Mouse (Mus musculus): Measurements from ENCODE around the gene Copz1.
"Not testable (repeated sequence)": the region's sequence is repeated elsewhere in the genome, so short reads cannot be mapped to it uniquely, and the experiment has no call there.

Gene Copz1

GRCm38 (mm10) chr15:103251595-103251994, 20.9 kb upstream of the Copz1 start:
- DNase-seq (ENCODE audit: inconsistent age in 2 of 2, low spot score in 1 of 2): no peak

- no peak for DNase-seq (ENCODE audit: inconsistent age in 2 of 2, low spot score in 1 of 2)
Measured at GRCm38 (mm10) chr15:103252660-103253059, 19.9 kb upstream of the Copz1 start.

- DNase-seq (ENCODE audit: inconsistent age in 2 of 2, low spot score in 1 of 2): no peak
Measured at GRCm38 (mm10) chr15:103253352-103253751, 19.2 kb upstream of the Copz1 start.

- peak; percentile 53 to 66 for DNase-seq (ENCODE audit: inconsistent age in 2 of 2, low spot score in 1 of 2)
Measured at GRCm38 (mm10) chr15:103255169-103255568, 17.3 kb upstream of the Copz1 start.

GRCm38 (mm10) chr15:103256210-103256986, 16.1 kb upstream of the Copz1 start:
- no peak for DNase-seq (ENCODE audit: inconsistent age in 2 of 2, low spot score in 1 of 2)

GRCm38 (mm10) chr15:103257790-103258728, 14.5 kb upstream of the Copz1 start, which contains the start of gene Nfe2:
Nfe2 (minus strand) TSS chr15:103258403.
- DNase-seq (ENCODE audit: inconsistent age in 2 of 2, low spot score in 1 of 2): peak; percentile 80 to 92

DNA sequence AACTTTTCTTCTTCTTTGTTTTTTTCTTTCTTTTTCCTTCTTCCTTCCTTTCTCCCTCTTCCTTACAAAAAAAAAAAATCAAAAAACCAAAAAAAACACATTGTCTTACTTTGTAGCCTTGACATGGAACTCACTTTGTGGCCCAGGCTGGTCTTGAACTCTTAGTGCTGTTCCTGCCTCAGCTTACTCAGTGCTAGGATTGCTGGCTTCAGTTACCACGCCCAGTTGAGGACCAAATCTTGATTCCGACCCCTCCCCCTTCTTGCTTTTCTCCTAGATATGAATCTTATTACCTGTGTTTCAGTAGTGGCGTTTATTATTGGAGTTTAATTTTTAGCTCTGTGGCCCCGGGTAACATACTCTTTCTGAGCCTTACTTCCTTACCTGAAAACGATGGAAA, 13.4 kb upstream of the Copz1 start:
- no peak for DNase-seq (ENCODE audit: inconsistent age in 2 of 2, low spot score in 1 of 2)

GRCm38 (mm10) chr15:103259989-103260388, 12.5 kb upstream of the Copz1 start:
- DNase-seq (ENCODE audit: inconsistent age in 2 of 2, low spot score in 1 of 2): peak in 1 of 2 experiments; percentile 29

GRCm38 (mm10) chr15:103264794-103265193, 7.7 kb upstream of the Copz1 start:
- no peak for DNase-seq (ENCODE audit: inconsistent age in 2 of 2, low spot score in 1 of 2)

DNA sequence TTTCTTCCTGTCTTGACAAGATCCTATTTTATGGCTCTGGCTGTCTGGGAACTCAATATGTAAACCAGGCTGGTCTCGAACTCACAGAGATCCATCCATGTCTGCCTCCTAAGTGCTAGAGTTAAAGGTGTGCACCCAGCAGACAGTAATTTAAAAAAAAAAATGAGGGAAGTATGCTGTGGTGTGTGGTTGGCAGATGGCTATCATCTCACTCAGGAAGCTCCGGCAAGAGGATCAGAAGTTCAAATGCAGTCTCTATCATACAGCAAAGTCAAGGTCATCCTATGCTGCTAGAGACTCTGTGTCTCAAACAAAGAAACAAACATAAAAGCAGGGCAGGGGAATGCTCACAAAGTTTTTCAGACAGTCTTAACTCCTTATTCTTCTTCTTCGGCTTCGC, 3.6 kb upstream of the Copz1 start:
- DNase-seq (ENCODE audit: inconsistent age in 2 of 2, low spot score in 1 of 2): no peak

- not testable (repeated sequence) for DNase-seq (ENCODE audit: inconsistent age in 2 of 2, low spot score in 1 of 2)
Measured at GRCm38 (mm10) chr15:103275943-103276342, 3.4 kb downstream of the Copz1 start.

DNA sequence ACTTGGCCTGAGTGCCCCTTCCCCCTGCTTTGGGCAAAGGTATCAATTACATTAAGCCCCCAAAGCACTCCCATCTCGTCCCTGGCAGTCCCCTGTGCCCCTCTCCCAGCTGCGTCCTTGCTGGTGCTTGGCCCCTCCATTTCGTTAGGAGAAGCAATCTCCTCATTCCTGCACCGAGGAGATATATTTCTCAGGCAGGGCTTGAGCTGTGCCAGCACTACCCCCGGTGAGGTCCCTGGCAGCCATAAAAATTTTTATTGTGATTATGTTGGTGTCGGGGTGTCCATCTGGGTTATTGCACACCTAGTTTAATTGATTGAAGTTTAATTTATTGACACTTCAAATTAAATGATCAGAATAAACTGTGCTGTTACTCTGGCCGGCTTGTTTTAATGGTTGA, 5.4 kb downstream of the Copz1 start:
- DNase-seq (ENCODE audit: inconsistent age in 2 of 2, low spot score in 1 of 2): peak in 1 of 2 experiments; percentile 19

GRCm38 (mm10) chr15:103279750-103280149, 7.2 kb downstream of the Copz1 start:
- peak in 1 of 2 experiments; percentile 63 for DNase-seq (ENCODE audit: inconsistent age in 2 of 2, low spot score in 1 of 2)

GRCm38 (mm10) chr15:103280817-103281464, 8.4 kb downstream of the Copz1 start:
- DNase-seq (ENCODE audit: inconsistent age in 2 of 2, low spot score in 1 of 2): peak in 1 of 2 experiments; percentile 68

DNA sequence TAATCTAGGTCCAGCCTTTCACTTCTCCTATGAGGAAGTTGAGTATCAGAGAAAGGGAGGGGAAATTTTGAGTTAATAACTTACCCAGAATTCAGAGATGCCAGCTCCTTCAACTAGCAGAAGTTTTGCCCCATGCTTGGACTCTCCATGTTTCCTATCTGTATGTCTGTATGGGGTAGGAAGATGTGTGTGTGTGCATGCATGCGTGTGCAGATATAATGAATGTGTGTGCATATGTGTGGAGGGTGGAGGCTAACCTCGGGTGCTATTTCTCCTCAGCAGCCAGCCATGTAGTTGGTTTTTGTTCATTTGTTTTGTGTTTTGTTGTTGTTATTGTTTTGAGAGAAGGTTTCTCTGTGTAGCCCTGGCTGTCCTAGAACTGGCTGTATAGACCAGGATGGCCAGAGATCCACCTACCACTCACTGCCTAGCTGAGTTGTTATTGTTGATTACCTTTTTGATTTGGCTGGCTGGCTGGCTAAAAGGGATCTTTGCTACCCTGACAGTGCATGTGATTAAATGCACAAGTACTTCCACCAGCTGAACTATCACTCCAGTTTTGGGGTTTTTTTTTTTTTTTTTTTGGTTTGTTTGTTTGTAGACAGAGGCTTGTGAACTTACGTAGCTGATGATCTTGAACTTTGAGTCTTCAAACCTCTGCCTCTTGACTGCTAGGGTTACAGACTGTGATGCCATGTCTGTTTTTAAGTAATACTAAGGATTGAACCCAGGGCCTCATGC, 9.1 kb downstream of the Copz1 start:
- DNase-seq (ENCODE audit: inconsistent age in 2 of 2, low spot score in 1 of 2): no peak

DNA sequence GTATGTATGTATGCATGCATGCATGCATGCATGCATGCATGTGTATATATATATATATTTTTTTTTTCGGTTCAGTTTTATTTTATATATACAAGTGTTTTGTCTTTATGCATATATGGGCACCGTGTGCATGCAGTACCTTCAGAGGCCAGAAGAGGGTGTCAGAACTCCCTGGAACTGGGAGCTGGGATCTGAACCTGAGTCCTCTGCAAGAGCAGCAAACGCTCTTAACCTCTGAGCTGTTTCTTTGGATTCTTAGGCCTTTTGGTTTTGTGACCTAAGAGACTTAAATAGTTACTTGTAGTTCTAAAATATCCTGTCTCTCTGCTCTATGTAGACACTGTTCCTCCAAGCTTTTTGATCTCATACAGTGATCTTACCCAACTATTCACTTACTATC, 11.6 kb downstream of the Copz1 start:
- peak; percentile 53 to 86 for DNase-seq (ENCODE audit: inconsistent age in 2 of 2, low spot score in 1 of 2)

DNA sequence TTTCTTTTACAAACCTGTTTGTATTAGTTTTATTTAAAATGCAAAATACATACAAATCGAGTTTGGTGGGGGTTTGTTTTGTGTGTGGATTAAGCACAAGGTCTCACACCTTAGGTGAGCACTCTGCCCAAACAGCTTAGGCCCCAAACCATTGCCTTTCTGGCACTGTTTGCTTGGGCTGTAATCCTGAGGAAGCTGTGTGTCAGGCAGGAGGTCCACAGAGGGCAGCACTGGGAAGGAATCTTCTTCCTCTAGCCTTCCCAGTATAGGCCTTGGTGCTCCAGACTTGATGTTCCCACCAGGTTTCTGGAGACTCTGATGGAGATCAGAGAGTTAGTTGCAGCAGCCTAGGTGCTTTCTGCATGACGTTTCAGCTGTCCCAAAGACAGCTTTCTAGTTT, 12.1 kb downstream of the Copz1 start:
- DNase-seq (ENCODE audit: inconsistent age in 2 of 2, low spot score in 1 of 2): peak; percentile 37 to 81

GRCm38 (mm10) chr15:103285778-103286417, 13.4 kb downstream of the Copz1 start:
- peak in 1 of 2 experiments; percentile 72 for DNase-seq (ENCODE audit: inconsistent age in 2 of 2, low spot score in 1 of 2)

DNA sequence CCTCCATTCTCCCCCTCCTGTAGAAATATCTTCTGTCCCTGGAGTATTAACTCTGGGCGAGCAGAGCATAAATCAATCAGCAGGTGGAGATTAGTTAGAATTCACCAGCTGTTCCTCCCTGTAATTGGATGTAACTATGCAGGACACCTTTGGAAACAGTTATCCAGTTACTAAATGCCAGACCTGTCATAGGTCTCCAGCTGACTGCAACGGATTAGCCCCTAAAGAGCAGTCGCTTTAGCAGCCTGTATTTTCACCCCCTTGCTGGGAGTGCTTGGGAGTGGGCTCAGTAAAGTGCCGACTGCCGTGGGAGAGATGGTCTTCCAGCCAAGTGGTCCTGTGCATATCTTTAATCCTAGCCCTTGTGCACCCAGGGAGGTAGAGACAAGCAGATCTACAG, 17.1 kb downstream of the Copz1 start:
- no peak for DNase-seq (ENCODE audit: inconsistent age in 2 of 2, low spot score in 1 of 2)

GRCm38 (mm10) chr15:103290417-103290816, 17.9 kb downstream of the Copz1 start:
- DNase-seq (ENCODE audit: inconsistent age in 2 of 2, low spot score in 1 of 2): no peak

Measured in adrenal gland, adult (tissue).